Mouse (Mus musculus): ENCODE measurements around the gene Zfp692.
"Not testable (repeated sequence)": the region's sequence is repeated elsewhere in the genome, so short reads cannot be mapped to it uniquely, and the experiment has no call there.

Zfp692 gene

DNA sequence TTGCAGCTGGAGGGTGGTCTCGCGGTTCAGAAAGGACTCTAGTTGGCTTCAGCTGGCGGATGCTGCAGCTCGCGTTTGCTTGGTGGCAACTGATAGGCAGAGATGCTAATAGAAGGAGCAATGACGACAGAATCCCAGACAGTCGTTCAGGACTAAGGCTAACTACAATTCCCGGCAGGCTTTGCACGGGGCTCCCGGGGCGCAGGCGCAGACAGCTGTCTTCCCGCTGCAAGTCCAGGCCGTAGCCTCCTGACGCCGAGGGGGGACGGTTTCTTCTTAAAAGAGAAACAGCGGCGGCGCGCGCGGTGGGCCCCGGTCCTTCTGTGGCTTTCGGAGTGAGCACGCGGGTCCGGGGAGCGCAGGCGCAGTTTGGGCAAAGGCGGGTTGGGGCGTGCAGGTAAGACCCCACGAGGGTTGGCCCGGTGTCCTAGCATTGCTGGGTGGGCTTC is at the start of gene Zfp692:
Gene Zfp692, plus strand, starts transcription at position 210 of the 449 bp plus-strand sequence.
- DNase-seq (ENCODE audit: low read depth): peak; percentile 97

DNA sequence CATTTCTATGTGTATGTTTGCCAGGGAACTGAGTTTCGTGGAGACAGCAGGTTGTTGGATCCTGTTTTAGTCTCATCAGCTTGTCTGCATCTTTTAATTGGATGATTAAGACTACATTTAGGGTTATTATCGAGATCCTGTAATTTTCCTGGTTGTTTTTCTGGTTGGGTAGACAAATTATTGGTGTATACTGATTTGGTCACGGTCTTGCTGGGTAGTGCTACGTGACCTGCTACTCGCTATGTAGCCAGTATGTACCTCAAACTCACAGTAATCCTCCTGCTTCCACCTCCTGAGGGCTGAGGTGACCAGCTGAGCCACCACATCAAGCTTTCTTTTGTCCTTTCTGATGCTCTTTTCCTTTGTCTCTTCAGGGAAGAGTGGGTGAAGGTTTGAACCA is 49.1 kb upstream of the Zfp692 start:
- no peak for DNase-seq (ENCODE audit: low read depth)

DNA sequence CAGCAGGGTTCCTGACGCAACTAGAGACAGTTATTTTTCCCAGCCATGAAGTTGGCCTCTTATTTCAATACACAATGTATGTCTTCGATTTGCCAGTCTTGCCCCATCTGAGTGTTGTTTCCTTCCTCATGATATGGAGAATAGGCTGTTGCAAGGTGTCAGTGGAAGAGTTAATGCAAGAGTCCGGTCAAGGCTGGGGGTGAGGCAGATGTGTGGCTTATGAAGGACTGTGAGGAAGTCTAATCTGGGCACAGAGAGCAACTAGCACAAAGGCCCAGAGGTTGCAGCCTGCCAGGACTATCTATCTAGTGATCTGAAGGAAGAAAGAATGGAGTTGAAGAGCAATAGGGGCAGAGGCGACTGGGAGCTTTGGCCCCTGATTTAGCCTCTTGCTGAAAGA is 46.7 kb upstream of the Zfp692 start:
- DNase-seq (ENCODE audit: low read depth): no peak

DNA sequence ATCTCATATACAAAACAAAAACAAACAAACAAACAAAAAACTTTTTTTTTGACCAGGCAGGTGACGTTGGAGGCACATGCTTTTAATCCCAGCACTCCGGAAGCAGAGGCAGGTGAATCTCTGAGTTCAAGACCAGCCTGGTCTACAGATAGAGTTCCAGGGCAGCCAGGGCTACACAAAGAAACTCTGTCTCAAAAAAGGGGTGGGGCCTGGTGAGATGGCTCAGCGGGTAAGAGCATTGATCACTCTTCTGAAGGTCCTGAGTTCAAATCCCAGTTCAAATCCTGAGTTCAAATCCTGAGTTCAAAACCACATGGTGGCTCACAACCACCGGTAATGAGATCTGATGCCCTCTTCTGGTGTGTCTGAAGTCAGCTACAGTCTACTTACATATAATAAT is 45.0 kb upstream of the Zfp692 start:
- no peak for DNase-seq (ENCODE audit: low read depth)

DNA sequence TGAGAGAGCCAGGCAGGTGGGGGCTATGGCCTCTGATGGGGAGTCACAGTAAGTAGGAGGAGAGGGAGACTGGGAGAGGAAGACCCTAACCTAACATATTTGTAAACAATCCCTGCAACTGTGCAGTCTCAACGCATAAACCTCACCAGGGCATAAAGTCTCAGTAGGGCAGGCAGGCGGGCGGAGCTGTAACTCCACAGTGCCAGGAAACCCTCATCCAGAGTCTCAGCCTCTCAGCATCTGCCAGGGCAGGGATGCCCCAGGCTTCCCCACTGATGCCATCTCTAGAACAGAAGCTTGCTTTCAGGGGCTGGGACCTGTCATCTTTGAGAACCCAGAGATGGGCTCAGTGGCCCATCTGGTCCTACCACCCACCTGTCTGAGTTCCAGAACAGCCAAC is 44.5 kb upstream of the Zfp692 start:
- no peak for DNase-seq (ENCODE audit: low read depth)

DNA sequence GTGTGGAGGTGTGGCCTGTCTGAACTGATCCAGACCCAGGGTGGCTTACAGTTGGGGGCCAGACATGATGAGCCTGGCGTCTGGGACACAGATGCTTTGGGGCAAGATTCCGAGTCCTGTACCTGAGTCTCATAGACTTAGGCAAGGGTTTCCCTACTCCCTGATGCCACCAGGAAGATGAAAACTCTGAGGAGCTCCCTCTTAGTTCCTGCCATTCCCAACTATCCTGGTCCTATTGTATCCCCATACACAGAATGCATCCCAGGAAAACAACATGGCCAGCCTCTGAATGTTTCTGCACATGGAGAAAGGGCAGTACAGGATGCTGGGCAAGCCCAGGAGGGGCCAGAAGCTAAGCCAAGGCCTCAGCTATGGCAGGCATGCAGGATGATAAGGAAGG is 43.4 kb upstream of the Zfp692 start:
- DNase-seq (ENCODE audit: low read depth): no peak

DNA sequence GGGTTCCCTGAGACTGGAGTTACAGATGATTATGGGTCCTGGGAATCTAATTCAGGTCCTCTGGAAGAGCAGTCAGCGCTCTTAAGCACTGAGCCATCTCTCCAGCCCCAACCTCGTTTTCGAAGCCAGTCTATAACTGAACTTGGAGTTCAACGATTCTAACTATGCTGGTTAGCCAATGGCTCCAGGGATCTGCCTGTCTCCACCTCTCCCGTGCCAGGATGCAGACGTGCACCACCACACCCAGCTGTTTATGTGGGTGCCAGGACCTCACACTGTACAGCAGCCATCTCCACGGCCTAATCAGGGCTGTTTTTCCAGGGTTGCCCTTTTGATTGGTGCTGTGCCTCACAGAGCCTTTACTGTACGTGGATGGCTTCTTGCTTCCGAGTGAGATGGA is 42.3 kb upstream of the Zfp692 start:
- DNase-seq (ENCODE audit: low read depth): no peak

DNA sequence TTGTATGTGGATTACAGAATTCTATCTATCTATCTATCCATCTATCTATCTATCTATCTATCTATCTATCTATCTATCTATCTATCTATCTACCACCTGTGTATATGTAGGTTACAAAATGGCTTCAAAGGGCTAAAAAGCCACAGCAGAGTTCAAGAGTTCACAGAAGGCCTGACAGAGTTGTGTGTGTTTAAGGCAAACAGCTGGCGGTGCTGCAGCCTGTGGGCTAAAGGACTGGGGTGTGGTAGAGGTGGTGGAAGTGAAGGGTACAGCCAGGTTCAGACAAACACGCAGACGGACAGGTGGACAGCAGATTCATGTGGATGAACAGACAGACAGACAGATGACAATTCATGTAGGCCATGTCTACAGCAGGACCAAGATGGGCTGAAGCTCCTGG is 38.6 kb upstream of the Zfp692 start:
- DNase-seq (ENCODE audit: low read depth): no peak

DNA sequence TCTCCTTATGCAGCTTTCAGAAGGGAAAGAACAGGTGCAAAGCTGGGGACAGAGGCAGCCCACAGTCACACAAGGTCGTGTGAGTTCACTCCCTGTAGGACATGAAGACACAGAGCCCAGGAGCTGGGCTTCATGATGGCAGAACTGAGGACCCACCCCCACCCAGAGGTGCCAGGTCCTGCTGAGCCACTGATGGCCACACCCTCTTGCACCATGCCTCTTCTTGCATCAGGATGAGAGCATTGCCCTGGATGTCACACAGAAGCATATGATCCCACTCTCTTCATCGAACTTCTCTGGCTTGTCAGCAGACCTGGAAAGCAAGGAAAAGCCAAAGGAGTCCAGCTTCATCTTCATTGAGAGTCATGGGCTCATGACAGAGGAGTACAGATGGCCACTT is 32.3 kb upstream of the Zfp692 start, which contains the start of gene 4930438A08Rik:
Gene 4930438A08Rik, plus strand, starts transcription at position 228 of the 400 bp plus-strand sequence.
- DNase-seq (ENCODE audit: low read depth): no peak

DNA sequence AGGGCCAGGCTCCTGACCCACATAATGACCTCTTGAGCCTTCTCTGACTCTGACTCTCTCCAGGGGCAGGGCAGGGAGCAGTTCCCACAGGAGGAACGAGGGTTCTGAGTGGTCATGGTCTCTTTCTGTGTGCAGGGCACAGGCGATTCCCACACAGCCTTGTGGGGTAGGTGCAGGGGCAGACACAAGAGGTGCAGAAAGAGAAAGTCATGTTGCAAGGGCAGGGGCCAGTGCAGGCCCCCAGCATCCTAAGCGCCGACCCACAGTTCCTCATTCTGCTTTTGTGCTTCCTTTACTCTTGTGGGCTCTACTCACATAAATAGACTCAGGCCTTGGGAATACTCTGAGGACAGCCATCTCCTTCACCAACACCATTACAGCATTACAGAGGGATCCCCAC is 31.1 kb upstream of the Zfp692 start:
- no peak for DNase-seq (ENCODE audit: low read depth)

DNA sequence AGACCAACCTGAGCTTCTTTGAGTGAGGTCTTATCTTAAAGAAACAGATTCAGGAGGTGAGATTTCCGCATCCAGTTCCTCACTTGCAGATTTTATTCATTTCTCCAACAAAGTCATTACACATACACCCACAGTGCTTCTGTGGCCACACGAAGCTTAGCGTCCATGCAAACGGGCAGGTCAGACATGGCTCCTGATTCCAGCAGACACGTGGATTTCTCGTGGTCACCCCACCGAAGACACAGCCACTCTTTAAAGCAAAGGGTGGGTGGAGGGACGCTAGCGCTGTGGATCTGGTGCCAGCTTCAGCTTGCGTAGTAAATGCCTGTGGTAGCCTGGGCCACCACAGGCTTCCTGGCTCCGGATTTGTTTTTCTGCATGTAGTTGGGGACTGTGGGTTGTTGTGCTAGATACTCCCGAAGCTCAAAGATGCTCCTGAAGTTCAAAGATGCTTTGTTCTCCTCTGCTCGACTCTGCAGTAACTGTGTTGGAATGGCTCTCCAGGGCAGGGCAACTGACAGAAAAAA is 24.8 kb upstream of the Zfp692 start:
- DNase-seq (ENCODE audit: low read depth): no peak

DNA sequence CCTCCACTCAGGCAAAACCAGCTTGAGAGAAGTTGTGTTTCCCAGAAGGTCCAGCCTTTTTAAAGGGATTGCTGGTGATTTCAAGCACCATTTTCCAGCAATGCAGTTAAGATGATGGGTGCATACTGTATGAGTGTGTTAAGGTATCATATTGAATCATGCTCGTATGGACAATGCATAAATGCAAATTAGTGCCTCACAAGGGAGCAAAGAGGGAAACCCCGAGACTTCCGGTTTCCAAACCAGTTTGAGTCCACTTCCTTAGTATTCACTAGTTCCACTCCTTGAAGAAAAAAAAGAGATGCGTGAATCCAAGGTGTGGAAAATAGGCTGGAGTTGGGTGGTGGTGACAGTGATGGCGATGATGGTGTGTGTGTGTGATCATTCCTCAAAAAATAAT is 24.4 kb upstream of the Zfp692 start:
- no peak for DNase-seq (ENCODE audit: low read depth)

DNA sequence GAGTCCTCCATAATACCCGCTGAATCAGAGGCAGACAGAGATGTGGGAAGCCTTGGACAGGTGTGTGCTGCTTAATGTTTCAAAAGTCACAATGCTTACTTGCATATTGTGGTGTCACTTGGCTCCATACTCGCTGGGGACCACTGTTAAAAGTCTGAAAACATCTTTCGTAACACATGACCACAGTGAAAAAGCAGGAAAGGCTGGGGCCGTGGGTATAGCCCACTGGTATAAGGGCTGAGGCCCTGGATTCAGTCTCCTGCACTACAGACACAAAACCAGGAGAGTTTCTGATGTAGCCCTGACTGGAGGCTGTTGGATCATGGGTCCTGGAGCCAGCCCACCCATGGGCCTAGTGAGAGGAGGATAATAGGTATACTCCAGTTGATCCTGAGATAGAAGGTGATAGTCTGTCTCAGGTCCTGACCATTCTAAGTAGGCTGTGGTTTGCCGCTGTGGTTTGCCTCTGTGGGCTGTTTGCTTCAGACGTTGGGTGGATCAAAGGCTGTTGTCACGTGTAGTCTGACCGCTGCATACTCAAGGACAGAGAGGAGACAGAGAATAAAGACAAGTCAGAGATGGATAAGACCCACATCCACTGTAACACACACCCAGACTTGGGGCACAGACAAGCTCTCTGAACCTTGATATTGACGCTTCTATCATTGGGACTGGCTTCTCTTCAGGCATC is 16.7 kb upstream of the Zfp692 start:
- no peak for DNase-seq (ENCODE audit: low read depth)

DNA sequence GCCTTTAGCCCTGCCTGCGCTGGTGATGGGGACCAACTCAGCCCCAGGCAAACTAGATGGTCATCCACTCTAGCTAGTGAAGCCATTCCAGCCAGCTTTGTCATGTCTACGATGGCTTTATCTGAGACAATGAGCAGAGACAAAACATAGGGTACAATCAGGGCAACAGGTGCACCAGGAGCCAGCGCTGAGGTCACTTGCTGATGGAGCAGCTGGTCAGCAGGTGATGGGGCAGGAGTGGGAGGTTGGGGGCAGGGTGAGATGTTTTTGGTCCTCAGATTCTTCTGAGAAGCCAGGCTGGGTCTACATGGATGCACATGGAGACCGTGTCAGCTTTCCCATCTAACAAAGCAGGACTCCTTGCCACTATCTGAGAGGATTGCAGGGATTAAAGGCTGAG is 16.1 kb upstream of the Zfp692 start:
- no peak for DNase-seq (ENCODE audit: low read depth)

DNA sequence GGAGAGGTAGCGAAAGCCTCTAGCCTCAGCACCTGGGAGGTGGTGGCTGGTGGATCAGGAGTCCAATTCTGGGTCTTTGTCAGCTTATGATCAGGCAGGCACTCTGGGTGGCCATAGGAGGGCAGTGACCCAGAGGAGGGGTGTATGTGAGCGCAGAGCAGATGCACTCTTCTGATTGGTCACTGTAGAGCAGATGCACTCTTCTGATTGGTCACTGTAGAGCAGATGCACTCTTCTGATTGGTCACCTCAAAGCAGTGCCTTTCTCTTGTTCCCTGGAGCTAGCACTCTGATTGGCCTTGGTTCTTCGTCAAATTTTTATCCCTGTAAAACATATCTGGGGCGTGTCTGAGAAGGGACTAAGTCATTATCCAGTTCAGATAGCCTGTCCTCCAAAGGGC is 14.1 kb upstream of the Zfp692 start:
- DNase-seq (ENCODE audit: low read depth): no peak

DNA sequence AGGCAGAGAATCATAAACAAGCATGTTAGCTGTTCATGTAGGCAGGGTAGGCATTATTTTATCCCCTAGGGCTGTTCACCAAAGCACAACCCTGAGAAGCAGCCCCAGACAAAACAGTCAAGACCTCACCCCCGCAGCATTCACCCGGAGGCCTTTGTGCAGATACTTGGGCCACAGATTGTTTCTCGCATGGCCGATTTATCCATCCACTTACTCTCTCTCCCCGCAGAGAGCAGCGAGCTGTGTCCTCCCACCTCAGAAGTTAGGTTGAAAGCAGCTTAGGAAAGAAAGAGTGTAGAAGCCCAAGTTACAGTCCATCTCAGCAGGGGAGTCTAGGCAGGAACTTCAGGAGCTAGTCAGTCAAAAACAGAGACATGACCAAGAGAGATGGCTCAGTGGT is 9.5 kb upstream of the Zfp692 start:
- DNase-seq (ENCODE audit: low read depth): no peak

DNA sequence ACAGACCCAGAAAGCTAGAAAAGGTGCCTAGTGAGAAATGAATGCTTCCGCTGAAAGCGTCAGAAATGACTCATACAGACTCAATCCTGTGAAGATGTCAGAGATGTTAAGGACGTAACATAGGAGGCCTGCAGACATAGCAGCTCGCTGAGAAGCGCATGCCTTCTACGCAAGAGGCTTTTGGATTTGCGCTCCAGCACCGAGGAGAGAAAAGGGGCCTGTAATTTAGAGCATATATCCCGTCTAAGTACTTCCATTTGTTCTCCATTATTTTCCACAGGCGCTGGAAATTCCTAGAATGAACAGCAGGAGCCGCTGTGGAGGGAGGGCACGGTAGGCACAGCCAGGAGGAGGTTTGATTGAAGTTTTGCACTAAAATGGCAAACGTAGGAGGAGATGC is 5.8 kb upstream of the Zfp692 start:
- DNase-seq (ENCODE audit: low read depth): peak; percentile 84

DNA sequence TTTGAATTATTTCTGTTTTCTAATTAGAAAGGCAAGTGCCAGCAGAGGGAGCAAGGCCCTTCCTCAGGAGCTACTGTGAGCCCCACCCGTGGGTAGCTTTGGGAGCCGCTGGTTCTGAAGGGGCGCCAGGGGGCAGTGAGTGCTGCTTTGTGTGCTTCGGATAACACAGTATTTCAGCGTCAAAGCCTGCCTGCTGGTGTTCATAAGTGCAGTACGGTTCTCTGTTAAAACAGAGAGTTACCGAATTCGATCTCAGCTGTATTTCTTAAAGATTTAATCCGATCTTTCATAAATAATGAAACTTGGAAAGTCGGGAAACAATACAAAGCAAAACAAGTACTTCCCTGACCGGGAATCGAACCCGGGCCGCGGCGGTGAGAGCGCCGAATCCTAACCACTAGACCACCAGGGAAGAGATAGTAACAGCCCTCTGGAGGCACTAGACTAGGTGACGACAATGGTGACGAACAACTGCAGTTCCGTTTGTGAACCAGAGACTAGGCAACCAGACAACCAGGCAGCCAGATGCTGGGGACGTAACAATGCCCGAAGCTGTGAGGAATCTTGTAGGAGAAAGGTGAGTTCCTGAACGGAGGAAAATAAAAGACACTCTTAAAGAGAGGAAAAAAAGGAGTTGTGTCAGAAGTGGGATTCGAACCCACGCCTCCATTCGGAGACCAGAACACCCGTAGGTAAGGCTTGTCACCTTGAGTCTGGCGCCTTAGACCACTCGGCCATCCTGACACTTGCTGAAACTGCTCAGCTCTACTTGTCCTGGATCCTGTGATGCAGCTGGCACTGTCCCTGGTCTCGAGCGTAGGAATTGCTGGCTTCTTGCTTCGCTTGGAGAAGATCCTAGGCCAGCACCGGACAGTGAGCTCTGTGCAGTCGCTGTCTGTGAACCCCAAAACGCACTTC is 4.8 kb upstream of the Zfp692 start:
- DNase-seq (ENCODE audit: low read depth): peak; percentile 98

DNA sequence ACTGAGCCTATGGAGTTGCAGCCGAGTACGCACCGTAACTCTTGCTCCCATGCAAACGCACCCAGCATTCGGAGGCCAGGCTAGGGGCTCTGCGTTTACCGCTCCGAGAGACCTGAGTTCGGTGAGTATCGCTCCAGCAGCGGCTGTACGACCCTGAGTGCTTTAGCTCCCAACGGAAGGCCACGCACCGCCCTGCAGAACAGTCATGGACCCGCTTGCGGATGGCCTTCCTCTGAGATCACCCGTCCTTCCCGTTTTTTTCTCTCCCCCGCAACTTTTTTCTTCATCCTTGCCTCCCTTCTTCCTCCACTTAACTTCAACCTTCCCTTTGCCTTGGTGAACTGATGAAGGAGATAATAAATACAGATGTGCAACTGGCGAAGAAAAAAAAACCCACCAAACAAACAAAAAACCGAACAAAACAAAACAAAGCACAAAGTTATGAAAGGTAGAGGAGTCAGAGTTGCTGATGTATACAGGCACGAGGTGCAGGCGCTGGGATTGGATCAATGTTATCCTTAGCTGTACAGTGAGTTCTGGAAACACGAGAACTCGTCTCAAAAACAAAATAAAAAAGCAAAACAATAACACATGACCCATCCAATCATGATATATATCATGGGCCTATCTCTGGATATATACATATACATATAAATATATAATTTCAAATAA is 4.0 kb upstream of the Zfp692 start:
- no peak for DNase-seq (ENCODE audit: low read depth)

DNA sequence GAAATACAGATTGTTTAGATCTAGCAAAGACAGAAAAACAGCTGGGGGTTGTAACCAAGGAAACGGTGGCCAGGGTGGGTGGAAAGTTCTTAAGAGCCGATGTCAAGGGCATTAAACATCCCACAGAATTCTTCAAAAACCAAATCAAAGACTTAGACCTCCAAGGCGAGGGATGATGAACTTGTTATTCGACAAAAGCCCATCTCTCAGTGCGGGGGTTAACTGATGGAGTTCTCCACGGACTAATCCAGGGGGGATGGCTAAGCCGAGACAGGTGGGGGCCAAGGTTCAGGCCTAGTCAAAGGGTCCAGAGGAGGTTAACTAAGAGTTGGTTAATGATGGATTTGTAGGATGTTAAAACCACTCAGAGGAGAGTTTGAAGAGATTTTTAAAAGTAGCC is 3.3 kb upstream of the Zfp692 start:
- no peak for DNase-seq (ENCODE audit: low read depth)

DNA sequence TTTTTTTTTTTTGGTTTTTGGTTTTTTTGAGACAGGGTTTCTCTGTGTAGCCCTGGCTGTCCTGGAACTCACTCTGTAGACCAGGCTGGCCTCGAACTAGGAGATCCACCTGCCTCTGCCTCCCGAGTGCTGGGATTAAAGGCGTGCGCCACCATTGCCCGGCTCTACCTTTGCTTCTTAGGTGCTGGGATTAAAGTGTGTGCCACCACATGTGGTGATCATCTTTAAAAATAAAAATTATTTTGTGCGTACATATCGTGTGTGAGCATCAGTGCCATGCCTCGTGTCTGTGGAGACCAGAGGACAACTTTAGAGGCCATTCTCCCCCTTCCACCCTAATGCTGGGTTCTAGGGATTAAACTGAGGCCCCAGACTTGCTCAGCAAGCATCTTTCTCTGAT is 1.6 kb upstream of the Zfp692 start:
- DNase-seq (ENCODE audit: low read depth): not testable (repeated sequence)

DNA sequence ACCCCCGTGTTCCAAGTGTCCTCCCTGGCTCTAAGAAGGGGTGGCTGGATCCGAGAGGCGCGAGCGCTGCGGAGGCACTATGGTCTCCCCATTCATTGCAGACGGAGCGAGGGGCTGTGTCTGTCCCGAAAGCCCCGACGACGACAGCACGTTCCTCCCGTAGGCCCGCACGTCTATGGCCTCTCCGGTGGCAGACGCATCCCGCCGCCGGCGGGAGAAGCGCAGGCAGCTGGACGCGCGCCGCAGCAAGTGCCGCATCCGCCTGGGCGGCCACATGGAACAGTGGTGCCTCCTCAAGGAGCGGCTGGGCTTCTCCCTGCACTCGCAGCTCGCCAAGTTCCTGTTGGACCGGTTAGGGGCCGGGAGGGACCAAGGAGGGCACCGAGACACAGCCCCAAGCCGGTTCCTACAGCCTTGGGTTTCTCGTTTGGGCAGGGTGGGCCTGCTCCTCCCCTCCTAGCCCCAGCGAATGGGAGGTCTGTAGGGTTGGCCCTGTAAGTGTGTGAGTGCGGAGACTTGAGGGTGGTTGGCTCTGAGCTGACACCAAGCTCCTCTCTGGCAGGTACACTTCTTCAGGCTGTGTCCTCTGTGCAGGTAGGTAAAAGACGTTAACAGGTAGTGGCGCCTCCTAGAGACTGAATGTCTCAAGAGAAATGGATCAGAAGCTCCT is 677 bp downstream of the Zfp692 start:
- peak; percentile 60 for DNase-seq (ENCODE audit: low read depth)
